Mouse (Mus musculus) forelimb bud, embryonic 11.5 days (tissue): ENCODE measurements around the gene Apoa5.

Experiments
- DNase-seq: peaks from one replicate; pipeline ENCODE4 v3.0.0-alpha.2; 2012; ENCODE audit warnings: low read depth, low spot score

Gene Apoa5

GRCm38 (mm10) chr9:46268343-46268873 lies at the start of gene Apoa5:
Gene Apoa5 (plus strand): TSS chr9:46268633.
- DNase-seq: no peak

- DNase-seq: no peak
Measured at GRCm38 (mm10) chr9:46223090-46223489, 45.3 kb upstream of the Apoa5 start.

GRCm38 (mm10) chr9:46224101-46224500 lies 44.3 kb upstream of the Apoa5 start:
- no peak for DNase-seq

GRCm38 (mm10) chr9:46224945-46225660 lies 43.3 kb upstream of the Apoa5 start:
- no peak for DNase-seq

GRCm38 (mm10) chr9:46227064-46227614 lies 41.3 kb upstream of the Apoa5 start:
- DNase-seq: no peak

GRCm38 (mm10) chr9:46228491-46228890 lies 39.9 kb upstream of the Apoa5 start, which contains the start of gene Apoa1:
Gene Apoa1 (plus strand): TSS chr9:46228580.
- no peak for DNase-seq

GRCm38 (mm10) chr9:46229573-46230449 lies 38.6 kb upstream of the Apoa5 start:
- peak; percentile 93 for DNase-seq

GRCm38 (mm10) chr9:46230450-46230975 lies 37.9 kb upstream of the Apoa5 start:
- peak; percentile 26 for DNase-seq

GRCm38 (mm10) chr9:46235196-46235595 lies 33.2 kb upstream of the Apoa5 start:
- no peak for DNase-seq

- no peak for DNase-seq
Measured at GRCm38 (mm10) chr9:46235596-46235648, 33.0 kb upstream of the Apoa5 start, which contains the start of gene Apoc3. Gene Apoc3 (minus strand): TSS chr9:46235636.

GRCm38 (mm10) chr9:46235649-46236048 lies 32.8 kb upstream of the Apoa5 start:
- DNase-seq: no peak

GRCm38 (mm10) chr9:46238850-46239249 lies 29.6 kb upstream of the Apoa5 start:
- DNase-seq: no peak

GRCm38 (mm10) chr9:46240526-46241153 lies 27.8 kb upstream of the Apoa5 start, which contains the start of gene Apoa4:
Gene Apoa4 (plus strand): TSS chr9:46240696.
- DNase-seq: no peak

GRCm38 (mm10) chr9:46241818-46242217 lies 26.6 kb upstream of the Apoa5 start:
- DNase-seq: no peak

- DNase-seq: no peak
Measured at GRCm38 (mm10) chr9:46243122-46243521, 25.3 kb upstream of the Apoa5 start.

GRCm38 (mm10) chr9:46243584-46243983 lies 24.8 kb upstream of the Apoa5 start:
- DNase-seq: no peak

- peak; percentile 80 for DNase-seq
Measured at GRCm38 (mm10) chr9:46246752-46247324, 21.6 kb upstream of the Apoa5 start.

GRCm38 (mm10) chr9:46256177-46256576 lies 12.3 kb upstream of the Apoa5 start:
- no peak for DNase-seq

GRCm38 (mm10) chr9:46256658-46257385 lies 11.6 kb upstream of the Apoa5 start:
- no peak for DNase-seq

GRCm38 (mm10) chr9:46257546-46257945 lies 10.9 kb upstream of the Apoa5 start:
- DNase-seq: no peak

GRCm38 (mm10) chr9:46259111-46259510 lies 9.3 kb upstream of the Apoa5 start:
- no peak for DNase-seq
